Mouse (Mus musculus) activated CD4-positive, CD25-positive, alpha-beta regulatory T cell, adult 4 months (primary cell): Measurements from ENCODE around the gene Hspa2. TPM values are rescaled to one million over a fixed set of nuclear protein-coding genes. Genes with fewer than 3 reads are reported as not detected.

Experiments
- ATAC-seq: one replicate; pipeline ENCODE4 v1.8.0; 2017
- polyA plus RNA-seq, 2 experiments: library from polyadenylated mRNA; unstranded; fragments of 100-300 nt; shearing (Covaris generic); gene quantifications; one replicate each; pipeline ENCODE4 v1.2.1; 2017

Gene Hspa2
- polyA plus RNA-seq, result 1 to 10 TPM; 3.8 to 4.8 TPM

GRCm38 (mm10) chr12:76403886-76404537 is at the start of gene Hspa2:
Gene Hspa2, plus strand, starts transcription at chr12:76404176.
- ATAC-seq, result peak; percentile 85

DNA sequence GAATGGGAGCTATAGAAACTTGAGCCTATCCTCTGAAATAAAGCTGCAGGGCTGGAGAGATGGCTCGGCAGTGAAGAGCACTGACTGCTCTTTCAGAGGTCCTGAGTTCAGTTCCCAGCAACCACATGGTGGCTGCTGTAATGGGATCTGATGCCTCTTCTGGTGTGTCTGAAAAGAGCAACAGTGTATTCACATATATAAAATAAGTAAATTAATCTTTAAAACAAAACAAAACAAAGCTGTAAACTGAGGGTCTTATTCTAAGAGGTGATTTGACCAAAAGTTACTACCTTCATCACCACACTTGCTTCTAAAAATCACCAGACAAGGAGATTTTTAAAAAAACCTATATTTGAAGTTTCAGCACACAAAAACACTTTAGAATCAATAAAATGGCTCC is 43.1 kb upstream of the Hspa2 start:
- no peak for ATAC-seq

- ATAC-seq, result peak; percentile 58
These were observed 42.3 kb upstream of the Hspa2 start for GRCm38 (mm10) chr12:76361405-76362302.

DNA sequence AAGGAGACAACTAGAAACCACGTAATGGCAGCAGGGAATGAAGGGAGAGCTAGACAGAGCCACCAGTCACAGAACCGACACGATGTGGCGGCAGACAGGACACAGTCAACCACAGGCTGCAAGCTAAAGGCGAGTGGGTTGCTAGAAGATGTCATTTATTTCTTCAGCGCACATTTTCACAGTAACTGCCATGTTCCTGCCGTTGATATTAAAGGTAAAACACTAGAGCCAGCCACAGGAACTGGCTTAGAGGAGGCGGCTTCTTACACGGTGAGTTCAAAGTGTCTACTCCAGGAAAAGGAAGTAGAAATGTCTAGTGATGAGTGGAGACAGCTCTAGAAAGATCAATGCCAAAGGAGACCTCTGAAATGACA is 41.7 kb upstream of the Hspa2 start:
- ATAC-seq, result peak; percentile 67

DNA sequence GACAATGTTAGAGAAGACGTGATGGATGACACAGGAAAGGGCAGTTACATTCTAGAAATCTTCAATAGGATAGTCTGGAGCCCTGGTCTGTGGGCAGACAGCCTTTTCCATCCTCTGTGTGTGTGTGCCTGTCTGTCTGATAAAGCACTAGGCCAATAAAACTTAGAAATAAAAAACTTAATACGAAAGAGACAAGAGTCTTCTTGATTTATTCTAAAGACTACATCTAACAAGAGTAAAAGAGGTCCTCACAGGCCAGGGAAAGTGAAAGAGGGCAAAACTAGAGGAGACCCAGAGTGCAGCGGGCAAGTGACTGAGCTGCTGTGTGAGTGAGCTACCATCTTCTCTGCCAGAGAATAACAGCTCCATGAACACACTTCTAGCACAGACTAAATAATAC is 37.7 kb upstream of the Hspa2 start:
- ATAC-seq, result no peak

DNA sequence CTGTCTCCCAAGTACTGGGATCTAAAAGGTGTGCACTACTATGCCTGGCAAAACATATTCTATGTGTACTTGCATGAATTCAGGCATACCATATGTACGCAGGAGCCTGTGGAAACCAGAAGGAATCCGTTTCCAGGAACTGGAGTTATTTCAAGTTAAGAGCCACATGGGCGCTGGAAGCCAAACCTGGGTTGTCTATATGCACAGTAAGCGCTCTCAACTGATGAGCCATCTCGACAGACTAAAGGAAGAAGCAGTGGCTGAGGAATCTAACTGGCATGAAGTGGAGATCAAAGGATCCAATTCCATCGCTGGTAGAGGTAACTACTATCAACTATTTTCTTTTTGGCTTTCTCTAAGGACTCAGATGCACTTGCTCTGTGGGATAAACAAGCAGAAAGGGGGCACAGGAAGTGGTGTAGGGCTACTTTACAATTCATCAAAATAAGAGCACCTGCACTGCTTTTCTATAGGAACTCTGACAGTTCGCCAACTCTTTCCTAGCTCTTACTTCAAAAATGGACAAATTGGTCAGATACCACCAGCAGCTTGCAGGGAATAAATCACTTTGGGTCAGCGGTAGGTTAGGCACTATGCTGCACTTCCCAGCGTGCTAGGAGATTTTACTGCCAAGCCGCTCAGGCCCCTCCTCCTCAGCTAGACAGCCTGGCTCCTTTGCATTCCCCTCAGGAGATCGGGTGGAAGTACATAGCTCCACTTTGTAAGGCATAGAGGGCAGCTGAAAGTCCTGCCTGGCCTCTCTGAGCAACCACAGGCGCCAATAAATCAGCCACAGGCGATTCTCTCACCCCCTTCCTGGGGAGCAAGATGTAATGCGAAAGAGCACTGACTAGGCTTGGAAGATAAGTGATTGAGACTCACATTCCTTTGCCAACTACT is 36.6 kb upstream of the Hspa2 start:
- peak; percentile 25 for ATAC-seq

DNA sequence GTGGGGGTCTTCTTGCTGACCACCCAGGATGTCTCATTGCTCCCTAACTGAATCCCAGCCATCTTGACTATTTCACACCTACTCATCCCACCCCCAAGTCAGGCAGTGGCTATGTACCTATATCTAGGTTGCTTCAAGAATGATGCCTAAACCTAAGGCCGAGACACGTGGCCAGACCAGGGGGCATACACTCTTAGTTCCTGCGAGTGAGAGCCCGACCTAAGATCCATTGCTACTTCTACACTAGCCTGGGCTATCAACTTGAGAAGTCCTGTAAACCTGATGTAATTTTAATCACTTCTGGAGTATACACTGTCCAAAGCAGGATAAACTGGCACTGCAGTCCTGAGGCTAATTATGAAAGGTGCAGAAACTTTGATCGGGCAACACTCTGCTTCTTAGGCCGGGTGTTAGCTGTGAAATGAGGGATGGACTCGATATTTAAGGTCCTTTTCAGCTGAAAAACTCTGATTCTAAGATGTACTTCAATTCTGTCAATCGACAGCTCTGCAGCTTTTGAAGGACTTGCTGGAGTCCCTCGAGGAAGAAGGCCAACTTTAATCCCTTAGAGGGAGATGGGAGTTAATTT is 35.7 kb upstream of the Hspa2 start:
- no peak for ATAC-seq

GRCm38 (mm10) chr12:76368790-76369205 is 35.2 kb upstream of the Hspa2 start:
- no peak for ATAC-seq

GRCm38 (mm10) chr12:76369206-76369977 is 34.6 kb upstream of the Hspa2 start, which contains the start of gene Zbtb25:
Gene Zbtb25, minus strand, starts transcription at chr12:76369602.
- ATAC-seq, result peak; percentile 45

- ATAC-seq, result peak; percentile 18
These were observed 33.8 kb upstream of the Hspa2 start, which contains the start of gene Zbtb1 for GRCm38 (mm10) chr12:76369978-76370830. Gene Zbtb1, plus strand, starts transcription at chr12:76370266.

GRCm38 (mm10) chr12:76370831-76371571 is 33.0 kb upstream of the Hspa2 start:
- ATAC-seq, result peak; percentile 5

- no peak for ATAC-seq
These were observed 31.9 kb upstream of the Hspa2 start for GRCm38 (mm10) chr12:76372046-76372445.

DNA sequence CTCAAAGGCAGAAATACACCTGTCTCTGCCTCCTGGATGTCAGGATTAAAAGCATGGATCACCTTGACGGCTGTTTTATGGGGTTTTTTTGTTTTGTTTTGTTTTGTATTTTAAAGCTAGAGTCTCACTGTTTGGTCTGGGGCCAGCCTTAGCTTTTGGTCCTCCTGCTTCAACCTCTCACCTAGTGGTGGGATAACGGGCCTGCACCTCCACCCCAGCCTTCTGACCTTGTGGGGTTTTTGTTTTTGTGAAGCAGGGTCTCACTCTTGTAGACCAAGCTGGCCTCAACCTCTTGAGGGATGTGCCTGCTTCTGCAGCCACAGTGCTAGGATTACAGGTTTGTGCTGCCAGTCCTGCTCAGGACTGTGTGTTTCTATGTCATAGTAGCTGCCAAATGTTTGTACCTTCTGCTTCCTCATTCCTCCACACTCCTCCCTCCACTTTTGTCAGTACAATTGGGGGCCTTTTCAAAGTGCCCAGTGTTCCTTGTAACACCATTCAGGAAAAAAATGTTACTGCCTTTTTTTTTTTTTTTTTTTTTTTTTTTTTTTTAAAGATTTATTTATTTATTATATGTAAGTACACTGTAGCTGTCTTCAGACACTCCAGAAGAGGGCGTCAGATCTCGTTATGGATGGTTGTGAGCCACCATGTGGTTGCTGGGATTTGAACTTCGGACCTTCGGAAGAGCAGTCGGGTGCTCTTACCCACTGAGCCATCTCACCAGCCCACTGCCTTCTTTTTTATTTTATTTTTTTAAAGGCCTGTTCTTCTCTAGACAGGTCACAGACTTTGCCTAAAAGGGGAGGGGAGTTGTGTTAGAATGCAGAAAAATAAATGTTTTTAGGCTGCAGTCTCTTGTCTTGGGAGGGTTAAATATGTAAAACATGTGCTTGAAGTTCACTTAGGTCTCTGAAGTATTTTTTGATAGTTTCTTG is 30.8 kb upstream of the Hspa2 start:
- no peak for ATAC-seq

DNA sequence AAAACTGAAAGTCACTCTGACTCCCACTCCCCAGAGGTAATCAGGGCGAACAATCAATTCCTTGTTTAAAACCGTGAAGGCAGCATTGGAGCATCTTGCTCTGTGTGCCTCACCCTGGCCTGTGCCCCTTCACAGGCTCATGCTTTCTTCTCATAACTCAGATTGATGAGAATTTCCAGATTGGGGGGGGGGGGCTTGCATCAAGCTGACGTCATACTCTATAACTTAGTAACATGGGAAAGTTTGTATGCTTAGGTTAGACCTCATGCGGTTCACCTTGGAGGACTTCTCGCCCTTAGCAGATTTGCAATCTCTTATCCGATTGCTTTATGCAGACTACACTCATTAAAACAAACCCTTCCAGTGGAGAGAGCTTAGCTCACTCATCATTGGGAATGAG is 30.0 kb upstream of the Hspa2 start:
- ATAC-seq, result peak; percentile 1

DNA sequence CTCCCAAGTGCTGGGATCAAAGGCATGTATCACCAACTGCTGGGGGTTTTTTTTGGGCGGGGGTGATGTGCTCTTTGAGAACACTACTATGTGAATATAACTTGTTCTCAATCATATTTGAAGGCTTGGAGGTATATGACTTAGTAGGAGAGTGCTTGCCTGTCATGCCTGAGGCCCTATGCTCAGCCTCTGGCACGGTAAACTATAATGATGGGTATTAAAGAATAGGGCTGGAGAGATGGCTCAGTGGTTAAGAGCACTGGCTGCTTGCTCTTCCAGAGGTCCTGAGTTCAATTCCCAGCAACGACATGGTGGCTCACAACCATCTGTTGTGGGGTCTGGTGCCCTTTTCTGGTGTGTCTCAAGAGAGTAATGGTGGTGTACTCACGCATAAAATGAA is 29.1 kb upstream of the Hspa2 start:
- ATAC-seq, result no peak

- peak; percentile 30 for ATAC-seq
These were observed 28.5 kb upstream of the Hspa2 start for GRCm38 (mm10) chr12:76375506-76375905.

DNA sequence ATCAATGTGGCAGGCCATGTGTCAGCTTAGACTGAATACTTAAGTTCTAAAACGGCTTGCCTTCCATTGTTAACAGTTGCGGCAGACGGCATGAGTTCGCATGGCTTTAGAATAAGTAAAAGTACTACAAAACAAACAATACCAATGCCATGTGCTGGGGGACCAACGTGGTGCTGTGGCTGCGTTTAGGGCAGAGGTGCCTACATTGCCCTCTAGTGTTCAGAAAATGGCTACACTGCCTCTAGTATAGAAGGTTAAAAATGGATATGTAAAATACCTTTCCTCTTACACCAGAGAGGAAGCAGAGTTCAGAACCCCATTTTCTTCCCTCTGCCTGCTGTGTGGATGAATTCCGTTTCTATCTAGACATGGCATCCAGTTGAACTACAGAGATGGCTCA is 27.3 kb upstream of the Hspa2 start:
- peak; percentile 72 for ATAC-seq

- ATAC-seq, result no peak
These were observed 26.9 kb upstream of the Hspa2 start for GRCm38 (mm10) chr12:76377059-76377458.

DNA sequence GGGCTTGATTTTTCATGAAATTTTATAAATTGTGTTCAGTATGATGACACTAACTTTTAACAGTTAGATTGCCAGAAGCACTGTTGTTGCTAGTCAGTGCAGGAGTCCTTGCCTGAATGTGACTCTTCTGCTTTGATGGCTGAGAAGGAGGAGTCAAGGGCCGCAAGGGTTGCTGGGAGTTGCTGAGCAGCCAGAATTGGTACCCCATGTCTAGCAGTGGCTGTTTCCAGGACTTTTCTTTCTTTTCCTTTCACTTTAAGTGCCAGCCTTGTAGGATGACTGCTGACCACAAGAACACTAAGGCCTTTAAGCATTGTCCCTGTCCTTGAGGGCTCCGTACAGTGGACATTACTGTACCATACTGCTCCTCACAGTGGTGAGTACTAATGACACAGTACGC is 26.2 kb upstream of the Hspa2 start:
- no peak for ATAC-seq
